Mouse (Mus musculus): ENCODE measurements around the gene Gm16223. TPM values are rescaled to one million over a fixed set of nuclear protein-coding genes. Genes with fewer than 3 reads are reported as not detected.

Gene Gm16223
- total RNA-seq (2017), result not detected in 2 replicates

GRCm38 (mm10) chr5:42067476-42068187, at the start of gene Gm16223:
Gene Gm16223, plus strand, starts transcription at chr5:42067960.
- ATAC-seq (replicated peaks; ENCODE audit: low read depth, poor library complexity, severe bottlenecking), result no peak

- ATAC-seq (replicated peaks; ENCODE audit: low read depth, poor library complexity, severe bottlenecking), result no peak
These were observed 45.7 kb upstream of the Gm16223 start for GRCm38 (mm10) chr5:42022029-42022428.

- ATAC-seq (replicated peaks; ENCODE audit: low read depth, poor library complexity, severe bottlenecking), result no peak
These were observed 44.2 kb upstream of the Gm16223 start for GRCm38 (mm10) chr5:42023521-42023920.

- ATAC-seq (replicated peaks; ENCODE audit: low read depth, poor library complexity, severe bottlenecking), result no peak
These were observed 31.2 kb upstream of the Gm16223 start for GRCm38 (mm10) chr5:42036388-42037082.

- ATAC-seq (replicated peaks; ENCODE audit: low read depth, poor library complexity, severe bottlenecking), result no peak
These were observed 13.1 kb upstream of the Gm16223 start for GRCm38 (mm10) chr5:42054636-42055035.

GRCm38 (mm10) chr5:42055151-42055550, 12.6 kb upstream of the Gm16223 start:
- no peak for ATAC-seq (replicated peaks; ENCODE audit: low read depth, poor library complexity, severe bottlenecking)

- ATAC-seq (replicated peaks; ENCODE audit: low read depth, poor library complexity, severe bottlenecking), result no peak
These were observed 2.7 kb upstream of the Gm16223 start for GRCm38 (mm10) chr5:42065090-42065489.

- ATAC-seq (replicated peaks; ENCODE audit: low read depth, poor library complexity, severe bottlenecking), result no peak
These were observed 685 bp upstream of the Gm16223 start for GRCm38 (mm10) chr5:42067075-42067474.

- ATAC-seq (replicated peaks; ENCODE audit: low read depth, poor library complexity, severe bottlenecking), result no peak
These were observed 424 bp downstream of the Gm16223 start for GRCm38 (mm10) chr5:42068188-42068579.

GRCm38 (mm10) chr5:42116586-42117346, 49.0 kb downstream of the Gm16223 start:
- no peak for ATAC-seq (replicated peaks; ENCODE audit: low read depth, poor library complexity, severe bottlenecking)

- no peak for ATAC-seq (replicated peaks; ENCODE audit: low read depth, poor library complexity, severe bottlenecking)
These were observed 57.8 kb downstream of the Gm16223 start for GRCm38 (mm10) chr5:42125562-42125961.

- no peak for ATAC-seq (replicated peaks; ENCODE audit: low read depth, poor library complexity, severe bottlenecking)
These were observed 87.9 kb downstream of the Gm16223 start for GRCm38 (mm10) chr5:42155626-42156025.

- ATAC-seq (replicated peaks; ENCODE audit: low read depth, poor library complexity, severe bottlenecking), result no peak
These were observed 97.0 kb downstream of the Gm16223 start for GRCm38 (mm10) chr5:42164731-42165130.

GRCm38 (mm10) chr5:42166311-42166710, 98.6 kb downstream of the Gm16223 start:
- ATAC-seq (replicated peaks; ENCODE audit: low read depth, poor library complexity, severe bottlenecking), result no peak

GRCm38 (mm10) chr5:42168071-42168470, 100.3 kb downstream of the Gm16223 start:
- ATAC-seq (replicated peaks; ENCODE audit: low read depth, poor library complexity, severe bottlenecking), result no peak

GRCm38 (mm10) chr5:42168785-42169184, 101.0 kb downstream of the Gm16223 start:
- no peak for ATAC-seq (replicated peaks; ENCODE audit: low read depth, poor library complexity, severe bottlenecking)

GRCm38 (mm10) chr5:42174109-42174508, 106.3 kb downstream of the Gm16223 start:
- ATAC-seq (replicated peaks; ENCODE audit: low read depth, poor library complexity, severe bottlenecking), result no peak

- no peak for ATAC-seq (replicated peaks; ENCODE audit: low read depth, poor library complexity, severe bottlenecking)
These were observed 107.7 kb downstream of the Gm16223 start for GRCm38 (mm10) chr5:42175424-42175823.

- no peak for ATAC-seq (replicated peaks; ENCODE audit: low read depth, poor library complexity, severe bottlenecking)
These were observed 130.7 kb downstream of the Gm16223 start for GRCm38 (mm10) chr5:42198493-42198892.

- ATAC-seq (replicated peaks; ENCODE audit: low read depth, poor library complexity, severe bottlenecking), result no peak
These were observed 139.8 kb downstream of the Gm16223 start for GRCm38 (mm10) chr5:42207456-42208122.
